Mouse (Mus musculus) brown adipose tissue, adult 24 weeks (tissue): ENCODE measurements around the gene Abcg3. TPM values are rescaled to one million over a fixed set of nuclear protein-coding genes. Genes with fewer than 3 reads are reported as not detected.
A peak's percentile ranks its signal among the peaks of the same experiment; 100 is the strongest.
"Not testable (repeated sequence)": the region's sequence is repeated elsewhere in the genome, so short reads cannot be mapped to it uniquely, and the experiment has no call there.

Source experiments
- H3K27ac ChIP-seq: fragments of 200-500 bp; replicated peaks from 2 replicates; pipeline ENCODE4 v1.5.1; 2012; ENCODE audit warnings: low read depth, mild to moderate bottlenecking, low read length
- H3K4me1 ChIP-seq: fragments of 200-500 bp; 2 replicates; pipeline ENCODE4 v1.6.1; 2012; ENCODE audit warnings: low read length, mixed read lengths; ENCODE audit not compliant: control insufficient read depth, insufficient read depth, insufficient read length
- H3K4me3 ChIP-seq: fragments of 200-500 bp; 2 replicates; pipeline ENCODE4 v1.5.1; 2012; ENCODE audit warnings: low read depth, mild to moderate bottlenecking, low read length, moderate library complexity; ENCODE audit not compliant: insufficient read depth
- polyA plus RNA-seq: library from polyadenylated mRNA; stranded (reverse); fragments of >200 nt; gene quantifications from 2 replicates; pipeline ENCODE4 v1.2.4, GENCODE M21; 2012; ENCODE audit not compliant: missing spikeins, insufficient read depth, insufficient read length

Abcg3 gene
- polyA plus RNA-seq: 0.50 and 0.67 TPM in 2 replicates

DNA sequence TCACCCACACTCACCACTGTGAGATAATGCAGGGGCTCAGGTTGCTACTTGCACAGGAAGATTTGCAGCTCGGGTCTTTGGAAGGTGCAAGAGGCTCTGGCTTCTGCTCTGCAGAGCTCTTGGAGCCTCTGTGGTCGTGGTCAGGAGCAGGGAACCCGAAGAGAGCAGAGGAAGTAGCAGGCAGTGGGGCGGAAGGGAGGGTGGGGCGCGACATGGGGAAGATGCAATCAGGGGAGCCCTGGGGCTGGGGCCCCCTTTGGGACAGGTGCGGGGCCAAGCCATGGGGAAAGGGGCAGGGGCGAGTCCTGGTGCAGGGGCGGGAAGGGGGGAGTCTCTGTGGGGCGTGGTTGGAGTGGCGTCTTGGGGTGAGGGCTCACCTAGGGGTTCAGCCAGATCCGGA is at the start of gene Abcg3:
Gene Abcg3 (minus strand): TSS at position 184 of the 400 bp plus-strand sequence.
- Histone ChIP-seq H3K4me3 (peak within 1 kb of the TSS; percentile 52), H3K4me1 (peaks cover 6% of the 10 kb centered on the region; the same call in 1 of the 2 replicates), H3K27ac (no peak within 1 kb of the TSS)

GRCm38 (mm10) chr5:105012551-105012950 is 30.0 kb upstream of the Abcg3 start:
- no peaks in the 10 kb centered on the region for H3K4me1 ChIP-seq
- no peak overlapping the region for H3K4me3 ChIP-seq
- H3K27ac ChIP-seq: no peak overlapping the region

- H3K27ac ChIP-seq: no peak overlapping the region
- no peaks in the 10 kb centered on the region for H3K4me1 ChIP-seq
- H3K4me3 ChIP-seq: no peak overlapping the region
Observed at GRCm38 (mm10) chr5:105011570-105011969, 29.1 kb upstream of the Abcg3 start.

GRCm38 (mm10) chr5:105010376-105010775 is 27.9 kb upstream of the Abcg3 start:
- no peak overlapping the region for H3K27ac ChIP-seq
- no peak overlapping the region for H3K4me3 ChIP-seq
- peaks cover under 1% of the 10 kb centered on the region; the same call in 1 of the 2 replicates for H3K4me1 ChIP-seq

GRCm38 (mm10) chr5:104989411-104989810 is 6.9 kb upstream of the Abcg3 start:
- peaks cover 12% of the 10 kb centered on the region; the same call in 1 of the 2 replicates for H3K4me1 ChIP-seq
- H3K4me3 ChIP-seq: no peak overlapping the region
- no peak overlapping the region for H3K27ac ChIP-seq

- Histone ChIP-seq H3K4me1 (peaks cover 12% of the 10 kb centered on the region; the same call in 1 of the 2 replicates), H3K4me3 (no peak overlapping the region), H3K27ac (peak overlapping the region; percentile 71)
Observed at GRCm38 (mm10) chr5:104988000-104988399, 5.5 kb upstream of the Abcg3 start.

DNA sequence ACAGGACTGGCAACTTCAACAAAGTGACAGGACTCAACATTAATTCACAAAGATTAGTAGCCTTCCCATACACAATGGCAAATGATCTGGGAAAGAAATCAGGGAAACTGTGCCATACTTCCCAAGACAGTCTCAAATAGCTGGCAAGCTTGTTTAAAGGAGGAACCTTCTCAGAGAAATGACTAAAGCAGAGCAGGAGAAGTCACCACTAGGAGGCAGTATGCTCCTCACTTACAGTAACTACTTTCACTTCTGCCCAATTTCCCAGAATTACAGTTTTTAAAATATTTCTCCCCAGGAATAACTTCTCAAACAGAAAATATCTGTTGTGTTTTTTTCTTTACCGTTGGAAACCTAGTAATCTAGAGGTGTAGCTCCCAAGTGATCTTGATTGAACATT is 4.2 kb upstream of the Abcg3 start:
- Histone ChIP-seq H3K4me1 (peaks cover 12% of the 10 kb centered on the region; the same call in 1 of the 2 replicates), H3K27ac (no peak overlapping the region), H3K4me3 (no peak overlapping the region)

DNA sequence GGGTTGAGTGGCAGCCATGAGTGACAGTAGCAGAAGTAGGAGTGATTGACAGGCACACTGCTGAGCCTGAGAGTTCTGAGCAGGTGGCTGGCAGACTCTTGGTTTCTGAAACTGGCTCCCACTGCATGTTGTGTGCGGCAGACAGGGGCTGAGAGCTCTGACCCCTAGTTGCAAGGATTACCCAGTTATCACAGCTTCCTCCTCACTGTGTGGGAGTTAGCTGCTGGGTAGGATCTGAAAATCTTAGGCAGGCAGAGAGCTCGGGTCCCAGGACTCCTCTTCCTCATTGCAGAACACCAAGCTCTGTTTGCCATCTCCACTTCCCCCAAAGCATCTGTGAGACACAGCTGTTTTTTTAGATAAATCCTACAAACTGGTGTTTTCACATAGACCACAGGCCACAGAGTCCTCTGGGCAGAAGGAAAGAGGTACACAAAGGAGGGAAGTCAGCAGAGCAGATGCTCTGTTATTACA is 3.4 kb downstream of the Abcg3 start:
- H3K27ac ChIP-seq: no peak overlapping the region
- no peaks in the 10 kb centered on the region for H3K4me1 ChIP-seq
- H3K4me3 ChIP-seq: no peak overlapping the region

DNA sequence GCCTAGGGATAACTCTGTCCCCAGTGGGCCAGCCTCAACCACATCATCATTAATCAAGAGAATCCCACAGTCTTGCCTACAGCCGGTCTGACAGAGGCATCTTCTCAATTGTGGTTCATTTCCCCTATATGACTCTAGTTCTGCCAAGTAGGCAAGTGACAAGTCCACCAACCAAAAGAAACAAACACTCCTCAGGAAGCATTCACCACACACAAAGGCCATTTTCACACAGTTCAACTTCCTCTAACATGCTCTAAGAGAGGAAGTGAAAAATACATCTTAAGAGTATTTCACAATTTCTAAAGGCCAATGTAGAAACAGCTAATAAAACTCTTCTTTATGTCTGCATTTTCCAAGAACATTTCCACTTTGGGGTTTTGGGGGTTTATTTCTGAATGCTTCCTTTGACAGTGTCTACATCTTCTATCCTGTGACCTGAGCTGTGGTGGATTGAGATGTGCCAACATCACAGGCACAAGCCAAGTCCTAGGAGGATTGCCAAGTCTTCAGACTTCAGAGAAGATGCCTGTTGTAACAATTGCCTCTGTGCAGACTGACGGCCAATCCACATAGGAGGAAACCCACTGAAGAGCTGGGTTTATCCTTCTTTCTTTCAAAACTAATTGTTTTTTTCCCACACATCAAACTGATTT is 24.3 kb downstream of the Abcg3 start:
- H3K27ac ChIP-seq: no peak overlapping the region
- H3K4me3 ChIP-seq: no peak overlapping the region
- H3K4me1 ChIP-seq: no peaks in the 10 kb centered on the region; the same call in 1 of the 2 replicates

DNA sequence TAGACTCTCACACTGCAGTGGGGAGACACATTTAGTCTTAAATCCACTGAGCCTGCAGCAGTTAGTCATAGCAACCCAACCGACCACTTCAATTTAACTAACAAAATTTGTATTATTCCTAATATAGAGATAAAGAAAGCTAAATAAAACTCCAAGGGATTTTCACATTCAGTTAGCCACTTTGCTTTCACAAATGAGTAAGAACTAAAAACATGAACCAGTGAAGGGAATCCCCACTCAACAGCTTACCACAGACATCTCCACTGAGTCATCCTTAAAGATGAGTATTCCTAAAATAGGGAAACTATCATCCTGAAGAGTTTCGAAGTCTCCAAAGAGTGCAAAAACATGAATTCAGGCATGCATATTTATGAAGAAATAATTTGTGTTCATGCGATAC is 27.3 kb downstream of the Abcg3 start:
- Histone ChIP-seq H3K4me3 (no peak overlapping the region), H3K4me1 (no peaks in the 10 kb centered on the region; the same call in 1 of the 2 replicates), H3K27ac (no peak overlapping the region)

DNA sequence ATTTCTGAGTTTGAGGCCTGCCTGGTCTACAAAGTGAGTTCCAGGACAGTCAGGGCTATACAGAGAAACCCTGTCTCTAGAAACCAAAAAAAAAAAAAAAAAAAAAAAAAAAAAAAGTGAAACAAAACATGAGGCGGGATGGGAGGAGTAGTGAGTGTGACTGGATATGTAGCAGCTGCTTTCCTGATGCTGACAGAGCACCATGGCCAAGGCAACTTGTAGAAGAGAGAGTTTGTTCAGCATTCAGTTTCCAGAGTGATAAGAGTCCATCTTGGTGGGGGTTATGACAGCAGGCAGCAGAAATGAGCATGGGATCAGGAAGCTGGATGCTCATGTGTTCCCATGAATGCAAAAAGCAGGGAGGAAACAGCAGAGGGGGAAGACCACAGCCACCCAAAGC is 35.6 kb downstream of the Abcg3 start:
- no peak overlapping the region for H3K27ac ChIP-seq
- no peak overlapping the region for H3K4me3 ChIP-seq
- no peaks in the 10 kb centered on the region for H3K4me1 ChIP-seq

GRCm38 (mm10) chr5:104934148-104934547 is 48.4 kb downstream of the Abcg3 start:
- Histone ChIP-seq H3K4me3 (no peak overlapping the region), H3K4me1 (no peaks in the 10 kb centered on the region), H3K27ac (no peak overlapping the region)

GRCm38 (mm10) chr5:104906556-104906955 is 76.0 kb downstream of the Abcg3 start:
- H3K4me3 ChIP-seq, H3K4me1 ChIP-seq, H3K27ac ChIP-seq: not testable (repeated sequence)
